Mouse (Mus musculus): ENCODE data around the gene Myo6. TPM values are rescaled to one million over a fixed set of nuclear protein-coding genes. Genes with fewer than 3 reads are reported as not detected.

Myo6 gene
- total and polyA plus RNA-seq, 3 experiments, result 6.0 to 39.5 (median 11.0) TPM

DNA sequence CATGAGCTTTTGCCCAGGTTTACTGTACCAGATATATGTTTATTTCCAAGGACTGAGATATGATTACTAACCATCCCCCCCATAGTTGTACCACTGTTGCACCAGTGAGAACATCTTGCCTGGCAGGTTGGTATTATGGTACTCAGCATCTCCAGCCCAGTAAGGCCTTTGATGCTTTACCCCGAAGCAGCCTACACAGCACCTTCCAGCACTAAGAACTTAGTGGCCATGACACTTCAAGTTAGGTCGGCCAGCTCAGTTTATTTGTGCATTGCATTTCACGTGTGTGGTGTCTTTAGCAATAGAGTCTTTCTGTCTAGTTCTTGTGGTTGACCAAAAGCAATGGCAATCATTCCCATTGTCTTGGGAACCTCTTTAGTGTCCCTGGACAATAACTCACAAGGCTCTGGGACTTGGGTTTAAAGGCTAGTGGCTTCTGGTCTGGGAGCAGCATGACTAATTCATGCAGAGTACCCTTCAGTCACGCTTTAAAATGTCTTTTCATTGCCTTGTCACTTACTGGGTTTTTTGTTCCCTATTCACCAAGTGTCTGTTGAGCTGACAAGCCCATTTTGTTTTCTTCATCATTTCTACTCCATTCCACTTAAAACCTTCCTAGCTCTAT lies 69.1 kb downstream of the Myo6 start:
- Histone ChIP-seq H3K4me3 (replicated peaks in 1 of 3; ENCODE audit: low read depth in 2 of 3, low read length in 2 of 3, poor library complexity in 1 of 3) (no peak overlapping the region), H3K27ac (ENCODE audit: insufficient read depth, low read depth) (no peak overlapping the region), H3K4me2 (ENCODE audit: insufficient read depth, low read depth, poor library complexity, severe bottlenecking) (no peak overlapping the region), H3K27me3 (replicated peaks) (no peaks in the 10 kb centered on the region), H3K9me3 (replicated peaks; ENCODE audit: low read length) (no peaks in the 10 kb centered on the region), H3K4me1 (ENCODE audit: control insufficient read depth in 1 of 2, insufficient read depth in 2 of 2) (0 out of 4 replicates have a peak, but pooled peaks cover 0 to 4% of the 10 kb centered on the region in 2 experiments), H3K9ac (ENCODE audit: insufficient read depth, low read depth) (no peak overlapping the region), H3K79me2 (replicated peaks; ENCODE audit: control insufficient read depth, extremely low read depth, insufficient read depth, poor library complexity, severe bottlenecking) (no peaks in the 10 kb centered on the region), H3K36me3 (replicated peaks in 1 of 2; ENCODE audit: control insufficient read depth in 1 of 2, insufficient read depth in 1 of 2, low read length in 1 of 2) (no peaks in the 10 kb centered on the region)
- DNase-seq (ENCODE audit: extremely low read depth), result no peak
- TF ChIP-seq E2F4 (IDR thresholded peaks at IDR 0.05; ENCODE audit: insufficient replicate concordance, low read depth, low read length) (no peak), CTCF (conservative IDR thresholded peaks at IDR 0.05 in 1 of 2, IDR thresholded peaks at IDR 0.05 in 1 of 2; ENCODE audit: low read depth in 2 of 2, low read length in 2 of 2) (no peak), GABPA (IDR thresholded peaks at IDR 0.05; ENCODE audit: insufficient replicate concordance, low read depth, low read length) (no peak), PAX5 (IDR thresholded peaks at IDR 0.05; ENCODE audit: low read length) (no peak), ZNF384 (IDR thresholded peaks at IDR 0.05; ENCODE audit: low read depth, low read length) (no peak), MAX (IDR thresholded peaks at IDR 0.05; ENCODE audit: low read length) (no peak), MAZ (IDR thresholded peaks at IDR 0.05; ENCODE audit: low read depth, low read length) (no peak), POLR2AphosphoS2 (IDR thresholded peaks at IDR 0.05; ENCODE audit: low read depth, low read length) (no peak), RAD21 (IDR thresholded peaks at IDR 0.05; ENCODE audit: low read depth, low read length) (no peak), NRF1 (IDR thresholded peaks at IDR 0.05; ENCODE audit: low read depth, low read length) (no peak), MYC (IDR thresholded peaks at IDR 0.05; ENCODE audit: low read depth, low read length) (no peak), USF2 (conservative IDR thresholded peaks at IDR 0.05; ENCODE audit: low read depth, low read length) (no peak), ZKSCAN1 (IDR thresholded peaks at IDR 0.05; ENCODE audit: borderline replicate concordance, low read depth, low read length) (no peak), NELFE (IDR thresholded peaks at IDR 0.05; ENCODE audit: low read depth, low read length) (no peak), SMC3 (IDR thresholded peaks at IDR 0.05; ENCODE audit: low read depth, low read length) (no peak), HCFC1 (IDR thresholded peaks at IDR 0.05; ENCODE audit: low read depth, low read length) (no peak), RCOR1 (conservative IDR thresholded peaks at IDR 0.05; ENCODE audit: low read depth, low read length) (no peak)
- in situ Hi-C loops (cut with MboI; ENCODE audit: low pct_ligation_motif_present, low pct_unique_long_range_greater_than_20kb, low sequenced_read_pairs), result no loop called here
- dilution Hi-C loops (cut with MboI; ENCODE audit: extremely low pct_ligation_motif_present, extremely low pct_unique_long_range_greater_than_20kb, low sequenced_read_pairs), result no loop called here

DNA sequence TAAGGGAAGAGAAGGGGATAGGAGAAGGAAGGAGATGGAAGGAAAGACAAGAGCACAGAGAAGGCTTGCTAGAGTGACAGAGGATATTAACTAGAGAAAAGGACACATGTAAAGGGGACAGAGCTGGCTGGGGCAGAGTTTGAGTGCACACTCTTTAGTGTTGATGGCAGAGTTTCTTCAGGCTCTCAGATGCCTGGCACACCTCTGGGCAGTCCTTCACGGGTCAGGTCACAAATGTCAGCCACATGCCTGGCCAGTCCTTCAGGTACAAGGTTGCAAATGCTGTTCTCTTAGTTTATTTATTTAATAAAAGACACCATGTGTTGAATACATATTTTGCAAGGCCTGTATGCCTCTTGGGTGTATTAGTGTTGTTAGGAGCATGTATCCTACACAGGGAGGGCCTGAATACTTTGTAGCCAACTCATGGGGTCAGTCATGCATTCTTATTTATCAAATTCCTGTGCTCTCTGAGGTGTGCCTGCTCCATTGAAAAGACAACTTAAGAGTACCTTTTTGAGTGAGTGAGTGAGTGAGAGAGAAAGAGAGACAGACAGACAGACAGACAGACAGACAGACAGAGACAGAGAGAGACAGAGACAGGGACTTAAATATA lies 72.5 kb downstream of the Myo6 start:
- in situ Hi-C loops (cut with MboI; ENCODE audit: low pct_ligation_motif_present, low pct_unique_long_range_greater_than_20kb, low sequenced_read_pairs), result no loop called here
- no peak overlapping the region for H3K27ac ChIP-seq (ENCODE audit: insufficient read depth, low read depth)
- H3K79me2 ChIP-seq (replicated peaks; ENCODE audit: control insufficient read depth, extremely low read depth, insufficient read depth, poor library complexity, severe bottlenecking), result no peaks in the 10 kb centered on the region
- H3K4me3 ChIP-seq (replicated peaks in 1 of 3; ENCODE audit: low read depth in 2 of 3, low read length in 2 of 3, poor library complexity in 1 of 3), result no peak overlapping the region
- peaks cover 6% of the 10 kb centered on the region for H3K9me3 ChIP-seq (replicated peaks; ENCODE audit: low read length)
- no peaks in the 10 kb centered on the region for H3K27me3 ChIP-seq (replicated peaks)
- no peak for DNase-seq (ENCODE audit: extremely low read depth)
- dilution Hi-C loops (cut with MboI; ENCODE audit: extremely low pct_ligation_motif_present, extremely low pct_unique_long_range_greater_than_20kb, low sequenced_read_pairs), result no loop called here
- H3K9ac ChIP-seq (ENCODE audit: insufficient read depth, low read depth), result no peak overlapping the region
- no peak overlapping the region for H3K4me2 ChIP-seq (ENCODE audit: insufficient read depth, low read depth, poor library complexity, severe bottlenecking)
- peaks cover 3 to 4% of the 10 kb centered on the region in 2 experiments; a peak in 1 of 4 replicates for H3K4me1 ChIP-seq (ENCODE audit: control insufficient read depth in 1 of 2, insufficient read depth in 2 of 2)
- no peaks in the 10 kb centered on the region for H3K36me3 ChIP-seq (replicated peaks in 1 of 2; ENCODE audit: control insufficient read depth in 1 of 2, insufficient read depth in 1 of 2, low read length in 1 of 2)
- TF ChIP-seq MXI1 (IDR thresholded peaks at IDR 0.05; ENCODE audit: low read depth, low read length) (no peak), TBP (conservative IDR thresholded peaks at IDR 0.05; ENCODE audit: low read depth, low read length) (no peak), ZNF384 (IDR thresholded peaks at IDR 0.05; ENCODE audit: low read depth, low read length) (no peak), PAX5 (IDR thresholded peaks at IDR 0.05; ENCODE audit: low read length) (no peak), MAFK (IDR thresholded peaks at IDR 0.05; ENCODE audit: insufficient replicate concordance, low read length) (no peak), POLR2A (IDR thresholded peaks at IDR 0.05; ENCODE audit: low read depth, low read length) (no peak), POLR2AphosphoS2 (IDR thresholded peaks at IDR 0.05; ENCODE audit: low read depth, low read length) (no peak), GABPA (IDR thresholded peaks at IDR 0.05; ENCODE audit: insufficient replicate concordance, low read depth, low read length) (no peak), HCFC1 (IDR thresholded peaks at IDR 0.05; ENCODE audit: low read depth, low read length) (no peak), USF1 (IDR thresholded peaks at IDR 0.05; ENCODE audit: low read depth, low read length) (no peak), MEF2A (IDR thresholded peaks at IDR 0.05; ENCODE audit: borderline replicate concordance, low read depth, low read length) (no peak)

Measured in CH12.LX (cell line).